9 mouse cellular contexts compared by ENCODE assay signal in genomic region chr11:69685526-69686148, GRCm38 (mm10). TPM values are rescaled to one million over a fixed set of nuclear protein-coding genes. Genes with fewer than 3 reads are reported as not detected.
DNase-seq lines count a peak whose midpoint lies in the region; ATAC-seq and TF ChIP-seq lines count a peak whose summit lies in the region.
"Had no signal": no experiment of that assay in that cellular context is flagged by ENCODE, and none has a peak within 500 bp of the region (broad histone marks: within the 10 kb centered on the region; RNA-seq: fewer than 3 reads in every experiment).

Tnfsf13 (minus strand) TSS chr11:69685784.

- TF ChIP-seq EP300 in lung, postnatal 0 days (IDR thresholded peaks at IDR 0.05), result peak; percentile 58

- peak; percentile 58 to 72 for DNase-seq in right cerebral cortex, postnatal 10 days (ENCODE audit: low spot score in 2 of 2)
- no peak for DNase-seq in right cerebral cortex, postnatal 14 days
- DNase-seq in heart, adult 8-10 months (ENCODE audit: low spot score), result peak; percentile 93
- DNase-seq in kidney, adult 9 months, result peak; percentile 96
- peak; percentile 97 for DNase-seq in lung, postnatal 0 days (ENCODE audit: low spot score)
- DNase-seq in T-cell, adult 2 months (ENCODE audit: low spot score), result no peak

- peaks cover 39% of the 10 kb centered on the region for H3K4me1 ChIP-seq in lung, postnatal 0 days (ENCODE audit: insufficient read depth, low read depth, low read length)
- peaks cover 16% of the 10 kb centered on the region for H3K4me1 ChIP-seq in stomach, embryonic 14.5 days (ENCODE audit: control insufficient read depth, insufficient read depth, low read length)

- no peak for TF ChIP-seq CTCF in lung, postnatal 0 days (IDR thresholded peaks at IDR 0.05)

- H3K4me3 ChIP-seq in lung, postnatal 0 days (ENCODE audit: low read depth, low read length), result peak within 1 kb of the TSS; percentile 17; the same call in 1 of the 2 replicates
- no peak within 1 kb of the TSS for H3K4me3 ChIP-seq in stomach, embryonic 14.5 days (ENCODE audit: low read depth, low read length)

- H3K9me3 ChIP-seq in lung, postnatal 0 days (ENCODE audit: low read length), result no peaks in the 10 kb centered on the region
- H3K9me3 ChIP-seq in stomach, embryonic 14.5 days (ENCODE audit: control insufficient read depth, low read depth, low read length), result no peaks in the 10 kb centered on the region
- H3K9me3 ChIP-seq: megakaryocyte, embryonic 14.5 days had no signal

- WGBS in lung, postnatal 0 days, result 15% methylated on average over 10 of the region's 10 CpGs
- 66% methylated on average over 10 of the region's 10 CpGs for WGBS in stomach, embryonic 14.5 days

- H3K36me3 ChIP-seq in lung, postnatal 0 days (ENCODE audit: insufficient read depth, low read length), result no peaks in the 10 kb centered on the region
- no peaks in the 10 kb centered on the region for H3K36me3 ChIP-seq in stomach, embryonic 14.5 days (ENCODE audit: control insufficient read depth, insufficient read depth, low read length)

- peak; percentile 13; the same call in 1 of the 2 replicates for ATAC-seq in common myeloid progenitor, adult 5-6 weeks (replicated peaks; ENCODE audit: low read depth, poor library complexity, severe bottlenecking)
- peak; percentile 56 for ATAC-seq in lung, postnatal 0 days
- no peak for ATAC-seq in stomach, embryonic 14.5 days (ENCODE audit: insufficient number of reproducible peaks, insufficient read depth, low FRiP score, low read depth)

- peak within 1 kb of the TSS; percentile 39; the same call in 1 of the 2 replicates for H3K9ac ChIP-seq in lung, postnatal 0 days (replicated peaks; ENCODE audit: low read depth)
- no peak within 1 kb of the TSS; the same call in 1 of the 2 replicates for H3K9ac ChIP-seq in stomach, embryonic 14.5 days (replicated peaks; ENCODE audit: low read depth, low read length)

- no peaks in the 10 kb centered on the region for H3K27me3 ChIP-seq in lung, postnatal 0 days (replicated peaks; ENCODE audit: insufficient read depth, low read length)
- H3K27me3 ChIP-seq in stomach, embryonic 14.5 days (ENCODE audit: control insufficient read depth, insufficient read depth, low read length), result no peaks in the 10 kb centered on the region

- H3K4me2 ChIP-seq in lung, postnatal 0 days (replicated peaks; ENCODE audit: low read depth, low read length), result peak within 1 kb of the TSS; percentile 51
- no peak within 1 kb of the TSS; the same call in 1 of the 2 replicates for H3K4me2 ChIP-seq in stomach, embryonic 14.5 days (replicated peaks; ENCODE audit: low read depth, low read length)

- H3K27ac ChIP-seq in lung, postnatal 0 days (ENCODE audit: low read length), result peak within 1 kb of the TSS; percentile 95
- H3K27ac ChIP-seq in stomach, embryonic 14.5 days (ENCODE audit: low read length), result peak within 1 kb of the TSS; percentile 68; the same call in 1 of the 2 replicates

RNA-seq across cellular contexts. Expression of gene Tnfsf13, which starts in this region (rescaled TPM):
- total RNA-seq in common myeloid progenitor, adult 5-6 weeks (2017), result 7.7 and 11.1 TPM in 2 replicates
- total RNA-seq in heart, adult 8-10 months (2022), result 1 to 10 TPM; 2.6 to 4.3 (median 2.9) TPM
- polyA plus RNA-seq in lung, postnatal 0 days (2015; fragmentation: Nextera tagmentation; extraction: Ambion mirVana), result 4.4 and 6.7 TPM in 2 replicates
- polyA plus RNA-seq in stomach, embryonic 14.5 days (2014; fragmentation: Nextera tagmentation; extraction: Ambion mirVana), result 0.67 TPM in 1 of 2 replicates, not detected in the other

Comparison
In these comparisons a context has a peak if more than half of its experiments do, and no peak if none do; other contexts are left out.
1. DNase-seq: peak in right cerebral cortex, postnatal 10 days (2 of 2), heart, adult 8-10 months (single experiment), kidney, adult 9 months (single experiment) and lung, postnatal 0 days (single experiment); none in right cerebral cortex, postnatal 14 days (single experiment) and T-cell, adult 2 months (single experiment).